Mouse (Mus musculus): ENCODE results near the gene Nppa.

DNA sequence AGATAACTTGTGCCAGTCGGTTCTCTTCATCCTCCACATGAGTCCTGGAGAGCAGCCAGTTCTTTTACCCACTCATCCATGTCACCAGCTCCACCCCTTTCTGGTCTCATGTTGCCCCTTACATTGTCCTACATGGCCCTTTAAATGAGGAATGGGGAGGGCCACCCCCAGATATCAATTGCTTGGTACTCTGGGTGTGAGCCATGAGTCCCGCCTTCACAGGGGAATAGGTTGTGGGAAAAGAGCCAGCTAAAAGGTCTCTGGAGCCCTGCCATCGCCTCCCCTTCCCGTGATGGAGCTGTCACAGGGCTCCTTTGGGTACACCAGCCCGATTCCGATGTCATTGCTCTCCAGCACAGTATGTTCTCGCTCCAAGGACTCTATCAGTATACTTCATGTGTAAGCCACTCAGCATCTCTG, 21.1 kb upstream of the Nppa start:
- TF ChIP-seq POLR2A (IDR thresholded peaks at IDR 0.05; ENCODE audit: borderline replicate concordance, low read depth, low read length) = no peak
- TF ChIP-seq CTCF (IDR thresholded peaks at IDR 0.05; ENCODE audit: low read depth, low read length) = no peak
